ENCODE assay signal across 8 mouse cellular contexts in genomic region chr1:189756306-189757053, GRCm38 (mm10). TPM values are rescaled to one million over a fixed set of nuclear protein-coding genes. Genes with fewer than 3 reads are reported as not detected.
DNase-seq lines count a peak whose midpoint lies in the region; ATAC-seq lines count a peak whose summit lies in the region.

No protein-coding gene starts in this region.

- 32% methylated on average over 19 of the region's 19 CpGs for WGBS in embryonic facial prominence, embryonic 13.5 days
- 34% methylated on average over 19 of the region's 19 CpGs for WGBS in intestine, embryonic 15.5 days
- WGBS in neural tube, embryonic 12.5 days, result 37% methylated on average over 19 of the region's 19 CpGs

- H3K4me1 ChIP-seq in embryonic facial prominence, embryonic 13.5 days, result peaks cover 54% of the 10 kb centered on the region
- H3K4me1 ChIP-seq in intestine, embryonic 15.5 days (replicated peaks), result peaks cover 22% of the 10 kb centered on the region
- peaks cover 11% of the 10 kb centered on the region; the same call in 1 of the 2 replicates for H3K4me1 ChIP-seq in neural tube, embryonic 12.5 days

- ATAC-seq in embryonic facial prominence, embryonic 13.5 days (ENCODE audit: insufficient number of reproducible peaks, insufficient read depth, low FRiP score, low TSS enrichment, low read depth), result no peak
- ATAC-seq in intestine, embryonic 15.5 days, result peak; percentile 42; the same call in 1 of the 2 replicates
- ATAC-seq in neural tube, embryonic 12.5 days (ENCODE audit: low FRiP score, low read depth), result peak; percentile 44; the same call in 1 of the 2 replicates

- H3K27me3 ChIP-seq in embryonic facial prominence, embryonic 13.5 days, result no peaks in the 10 kb centered on the region
- H3K27me3 ChIP-seq in intestine, embryonic 15.5 days (replicated peaks), result no peaks in the 10 kb centered on the region
- H3K27me3 ChIP-seq in neural tube, embryonic 12.5 days (replicated peaks), result no peaks in the 10 kb centered on the region

- H3K9ac ChIP-seq in embryonic facial prominence, embryonic 13.5 days, result 0 out of 2 replicates have a peak overlapping the region, but pooled peaks have one; percentile 6
- H3K9ac ChIP-seq in intestine, embryonic 15.5 days, result no peak overlapping the region
- H3K9ac ChIP-seq in neural tube, embryonic 12.5 days, result no peak overlapping the region

- no peaks in the 10 kb centered on the region; the same call in 1 of the 2 replicates for H3K36me3 ChIP-seq in embryonic facial prominence, embryonic 13.5 days
- H3K36me3 ChIP-seq in intestine, embryonic 15.5 days, result no peaks in the 10 kb centered on the region
- no peaks in the 10 kb centered on the region for H3K36me3 ChIP-seq in neural tube, embryonic 12.5 days

- H3K4me3 ChIP-seq in embryonic facial prominence, embryonic 13.5 days, result no peak overlapping the region
- H3K4me3 ChIP-seq in intestine, embryonic 15.5 days (replicated peaks), result no peak overlapping the region
- no peak overlapping the region for H3K4me3 ChIP-seq in neural tube, embryonic 12.5 days

- H3K4me2 ChIP-seq in embryonic facial prominence, embryonic 13.5 days, result peak overlapping the region; percentile 24; the same call in 1 of the 2 replicates
- H3K4me2 ChIP-seq in intestine, embryonic 15.5 days (replicated peaks), result peak overlapping the region; percentile 24; the same call in 1 of the 2 replicates
- no peak overlapping the region; the same call in 1 of the 2 replicates for H3K4me2 ChIP-seq in neural tube, embryonic 12.5 days (replicated peaks)

- peak; percentile 36 for DNase-seq in right cerebral cortex, adult 18-20 months
- DNase-seq in right cerebral cortex, postnatal 25 days, result no peak
- DNase-seq in liver, result peak; percentile 87
- no peak for DNase-seq in urinary bladder, postnatal 36 days (ENCODE audit: low spot score in 2 of 2)
- no peak for DNase-seq in urinary bladder, postnatal 25 days (ENCODE audit: low spot score)

- H3K9me3 ChIP-seq in embryonic facial prominence, embryonic 13.5 days, result no peaks in the 10 kb centered on the region
- no peaks in the 10 kb centered on the region for H3K9me3 ChIP-seq in intestine, embryonic 15.5 days
- H3K9me3 ChIP-seq in neural tube, embryonic 12.5 days, result no peaks in the 10 kb centered on the region

- peak overlapping the region; percentile 48 for H3K27ac ChIP-seq in embryonic facial prominence, embryonic 13.5 days
- no peak overlapping the region for H3K27ac ChIP-seq in intestine, embryonic 15.5 days
- no peak overlapping the region for H3K27ac ChIP-seq in neural tube, embryonic 12.5 days

RNA-seq across cellular contexts. Expression of gene Ptpn14, which starts 28.4 kb away (rescaled TPM):
- polyA plus RNA-seq in embryonic facial prominence, embryonic 13.5 days (2015; fragmentation: Nextera tagmentation; extraction: Ambion mirVana), result 13.9 and 14.0 TPM in 2 replicates
- polyA plus RNA-seq in intestine, embryonic 15.5 days (2015; fragmentation: Nextera tagmentation; extraction: Ambion mirVana), result 4.9 and 6.2 TPM in 2 replicates
- polyA plus RNA-seq in neural tube, embryonic 12.5 days (2016; fragmentation: Nextera tagmentation; extraction: Ambion mirVana), result 4.5 and 4.9 TPM in 2 replicates

Comparison
In these comparisons a context has a peak if more than half of its experiments do, and no peak if none do; other contexts are left out.
1. DNase-seq: peak in right cerebral cortex, adult 18-20 months (single experiment) and liver (single experiment); none in right cerebral cortex, postnatal 25 days (single experiment), urinary bladder, postnatal 36 days (0 of 2) and urinary bladder, postnatal 25 days (single experiment).